Mouse (Mus musculus): ENCODE data around the gene Pdlim5.

- TF ChIP-seq CTCF (IDR thresholded peaks at IDR 0.05; ENCODE audit: borderline replicate concordance, extremely low read depth, insufficient read depth, insufficient read length), result no peak
- TF ChIP-seq POLR2A (IDR thresholded peaks at IDR 0.05; ENCODE audit: borderline replicate concordance, extremely low read depth, insufficient read depth, insufficient read length, poor library complexity, severe bottlenecking), result no peak
These were observed 22.9 kb downstream of the Pdlim5 start for GRCm38 (mm10) chr3:142372465-142373147.

All from brain, embryonic 14.5 days (tissue).